Mouse (Mus musculus) embryonic fibroblast, embryonic 13.5 days (primary cell): ENCODE results near the gene Parm1.

Experiments used
- CTCF ChIP-seq: IDR thresholded peaks from 2 replicates; pipeline ENCODE4 v1.5.1; 2011; ENCODE audit warnings: mild to moderate bottlenecking, control low read depth, low read length, moderate library complexity, borderline replicate concordance; ENCODE audit not compliant: insufficient read depth
- POLR2A ChIP-seq: IDR thresholded peaks from 2 replicates; pipeline ENCODE4 v1.6.1; 2011; ENCODE audit warnings: low read depth, mild to moderate bottlenecking, control low read depth, low read length, moderate library complexity

DNA sequence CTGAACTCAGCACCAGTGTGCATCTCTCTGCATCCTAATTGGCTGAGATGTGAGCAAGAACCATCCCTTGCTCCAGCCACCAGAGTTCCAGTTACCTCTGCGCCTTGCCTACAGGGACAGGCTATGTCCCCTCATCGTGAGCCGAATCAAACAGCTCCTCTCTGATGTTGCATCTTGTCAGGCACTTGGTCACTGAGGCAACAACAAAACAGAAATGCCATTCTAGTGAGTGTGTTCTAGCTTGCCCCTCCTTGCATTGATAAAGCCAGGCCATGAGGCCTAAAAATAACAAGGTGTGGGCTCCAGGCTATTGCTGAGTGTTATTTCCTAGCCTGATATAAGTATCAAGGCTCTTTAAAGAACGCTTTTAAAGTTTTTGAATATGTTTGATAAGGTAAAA, 64.4 kb downstream of the Parm1 start:
- TF ChIP-seq CTCF: no peak
- no peak for TF ChIP-seq POLR2A
